Mouse (Mus musculus): Measurements from ENCODE around the gene Gm21897. TPM values are rescaled to one million over a fixed set of nuclear protein-coding genes. Genes with fewer than 3 reads are reported as not detected.
A peak's percentile ranks its signal among the peaks of the same experiment; 100 is the strongest.
"Not testable (repeated sequence)": the region's sequence is repeated elsewhere in the genome, so short reads cannot be mapped to it uniquely, and the experiment has no call there.

Gene Gm21897
- total RNA-seq (2021): not detected

- DNase-seq (ENCODE audit: extremely low spot score in 1 of 2, low spot score in 1 of 2): not testable (repeated sequence)
Measured at GRCm38 (mm10) chr16:15317158-15317557, at the start of gene Gm21897. TSS of gene Gm21897 (plus strand) at chr16:15317458.

GRCm38 (mm10) chr16:15272291-15272690 lies 45.0 kb upstream of the Gm21897 start:
- no peak for DNase-seq (ENCODE audit: extremely low spot score in 1 of 2, low spot score in 1 of 2)

- DNase-seq (ENCODE audit: extremely low spot score in 1 of 2, low spot score in 1 of 2): no peak
Measured at GRCm38 (mm10) chr16:15277461-15277860, 39.8 kb upstream of the Gm21897 start.

DNA sequence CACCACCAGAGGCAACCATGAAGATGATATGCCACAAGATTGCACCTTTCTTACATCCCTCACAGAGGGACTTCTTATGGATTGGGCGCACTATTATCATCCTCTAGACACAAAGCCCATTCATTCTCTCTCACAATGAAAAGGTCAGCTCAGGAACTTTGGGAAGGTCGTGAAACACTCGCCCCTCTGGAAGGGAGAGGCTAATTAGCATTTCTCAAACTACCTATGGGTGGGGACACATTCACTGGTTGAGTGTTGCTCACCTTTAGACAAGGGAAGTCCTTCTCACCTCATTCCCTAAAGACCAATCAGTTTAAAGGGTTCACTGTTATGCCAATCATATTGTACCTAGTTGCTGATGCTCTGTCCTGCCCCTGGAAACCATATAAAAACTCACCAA lies 24.2 kb upstream of the Gm21897 start:
- no peak for DNase-seq (ENCODE audit: extremely low spot score in 1 of 2, low spot score in 1 of 2)

- DNase-seq (ENCODE audit: extremely low spot score in 1 of 2, low spot score in 1 of 2): no peak
Measured at GRCm38 (mm10) chr16:15294289-15294688, 23.0 kb upstream of the Gm21897 start.

DNA sequence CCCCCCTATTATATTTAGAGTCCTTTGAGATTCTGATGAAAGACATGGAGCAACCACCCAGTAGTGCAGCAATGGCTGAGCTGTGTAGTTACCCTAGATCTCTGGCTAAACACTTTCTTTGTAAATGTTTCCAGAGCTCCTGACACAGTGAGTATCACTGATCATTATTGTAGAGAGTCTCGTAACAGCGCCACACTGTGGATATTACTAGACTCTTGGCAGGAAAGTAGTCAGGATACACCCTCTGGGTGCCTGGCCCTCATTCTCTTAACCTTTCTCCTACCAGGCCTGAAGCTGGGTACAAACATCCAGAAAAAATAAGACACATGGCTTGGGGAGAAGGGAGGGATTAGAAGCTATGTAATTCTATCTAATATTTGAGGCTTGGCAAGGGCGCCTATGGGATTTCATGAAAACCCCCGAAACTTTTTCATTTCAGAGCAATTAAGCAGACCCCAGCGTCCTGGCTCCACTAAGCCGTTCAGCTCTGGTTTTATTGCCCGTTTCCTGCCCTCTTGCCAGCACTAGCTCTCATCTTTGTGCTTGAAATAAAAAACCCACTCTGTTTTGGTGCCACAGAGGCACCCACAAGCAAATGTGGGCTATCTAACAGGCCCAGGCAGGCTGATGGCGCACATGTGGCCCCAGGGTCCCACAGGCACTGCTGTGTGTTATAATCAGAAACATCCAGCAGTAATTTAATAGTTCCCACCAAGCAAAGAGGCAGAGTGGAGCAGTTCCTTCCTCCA lies 22.2 kb upstream of the Gm21897 start:
- peak in 1 of 2 experiments; percentile 14 for DNase-seq (ENCODE audit: extremely low spot score in 1 of 2, low spot score in 1 of 2)

DNA sequence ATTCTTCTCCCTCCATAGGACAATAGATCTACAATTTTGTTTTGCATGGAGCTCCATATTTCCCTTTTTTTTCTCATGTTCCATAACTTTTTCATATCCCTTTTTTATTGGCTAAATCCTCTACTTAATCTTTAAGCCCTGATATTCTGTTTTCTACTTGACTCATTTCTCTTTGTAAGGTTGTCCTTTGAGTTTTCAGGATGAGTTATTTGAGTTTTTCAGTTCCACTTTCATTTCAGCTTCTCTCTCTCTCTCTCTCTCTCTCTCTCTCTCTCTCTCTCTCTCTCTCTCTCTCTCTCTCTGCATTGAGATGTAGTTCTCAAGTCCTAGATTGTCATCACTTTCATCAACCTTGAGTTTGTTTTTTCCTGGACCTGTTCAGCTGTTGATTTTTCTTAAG lies 17.3 kb downstream of the Gm21897 start:
- no peak for DNase-seq (ENCODE audit: extremely low spot score in 1 of 2, low spot score in 1 of 2)

- no peak for DNase-seq (ENCODE audit: extremely low spot score in 1 of 2, low spot score in 1 of 2)
Measured at GRCm38 (mm10) chr16:15339051-15339450, 21.8 kb downstream of the Gm21897 start.

- no peak for DNase-seq (ENCODE audit: extremely low spot score in 1 of 2, low spot score in 1 of 2)
Measured at GRCm38 (mm10) chr16:15346045-15346444, 28.8 kb downstream of the Gm21897 start.

DNA sequence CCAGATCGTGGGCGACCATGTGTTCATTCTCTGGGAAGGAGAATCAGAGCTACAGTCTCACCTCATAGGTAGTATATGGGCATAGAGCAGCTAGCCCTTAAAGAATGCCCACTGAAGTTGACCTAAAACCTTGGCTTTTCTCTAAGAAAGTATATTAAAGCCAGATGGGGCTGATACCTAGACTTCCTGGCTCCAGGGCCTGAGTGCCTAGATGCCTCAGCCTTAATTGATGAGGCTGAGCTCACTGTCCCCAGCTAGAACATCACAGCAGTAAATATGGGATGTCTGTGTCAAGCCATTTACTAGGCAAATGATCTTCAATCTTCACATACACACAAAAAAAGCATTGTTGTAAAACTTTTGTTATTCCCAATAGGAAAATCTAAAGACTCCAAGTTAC lies 32.1 kb downstream of the Gm21897 start:
- DNase-seq (ENCODE audit: extremely low spot score in 1 of 2, low spot score in 1 of 2): no peak

- no peak for DNase-seq (ENCODE audit: extremely low spot score in 1 of 2, low spot score in 1 of 2)
Measured at GRCm38 (mm10) chr16:15351301-15351700, 34.0 kb downstream of the Gm21897 start.

- no peak for DNase-seq (ENCODE audit: extremely low spot score in 1 of 2, low spot score in 1 of 2)
Measured at GRCm38 (mm10) chr16:15352320-15352719, 35.1 kb downstream of the Gm21897 start.

GRCm38 (mm10) chr16:15354901-15355300 lies 37.6 kb downstream of the Gm21897 start:
- DNase-seq (ENCODE audit: extremely low spot score in 1 of 2, low spot score in 1 of 2): no peak

GRCm38 (mm10) chr16:15355339-15355738 lies 38.1 kb downstream of the Gm21897 start:
- DNase-seq (ENCODE audit: extremely low spot score in 1 of 2, low spot score in 1 of 2): no peak

DNA sequence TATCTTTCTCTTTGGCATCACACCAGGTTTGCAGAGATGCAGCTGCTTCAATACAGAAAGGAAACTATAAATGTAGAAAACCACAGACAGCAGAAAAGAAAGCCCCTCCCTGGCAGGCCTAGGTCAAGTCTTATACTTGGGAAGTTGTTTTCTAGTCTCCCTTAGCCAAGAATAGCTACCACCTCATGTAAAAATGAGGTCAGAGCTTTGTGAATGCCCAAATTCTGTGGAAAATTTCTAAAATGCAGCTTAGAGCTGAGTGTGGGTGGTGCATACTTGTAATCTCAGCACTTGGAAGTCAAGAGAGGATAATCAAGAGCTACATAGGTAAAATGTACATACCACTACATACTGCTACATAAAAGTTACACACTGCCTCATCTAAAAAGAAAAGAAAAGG lies 40.5 kb downstream of the Gm21897 start:
- DNase-seq (ENCODE audit: extremely low spot score in 1 of 2, low spot score in 1 of 2): no peak

GRCm38 (mm10) chr16:15359110-15359782 lies 42.0 kb downstream of the Gm21897 start:
- no peak for DNase-seq (ENCODE audit: extremely low spot score in 1 of 2, low spot score in 1 of 2)

DNA sequence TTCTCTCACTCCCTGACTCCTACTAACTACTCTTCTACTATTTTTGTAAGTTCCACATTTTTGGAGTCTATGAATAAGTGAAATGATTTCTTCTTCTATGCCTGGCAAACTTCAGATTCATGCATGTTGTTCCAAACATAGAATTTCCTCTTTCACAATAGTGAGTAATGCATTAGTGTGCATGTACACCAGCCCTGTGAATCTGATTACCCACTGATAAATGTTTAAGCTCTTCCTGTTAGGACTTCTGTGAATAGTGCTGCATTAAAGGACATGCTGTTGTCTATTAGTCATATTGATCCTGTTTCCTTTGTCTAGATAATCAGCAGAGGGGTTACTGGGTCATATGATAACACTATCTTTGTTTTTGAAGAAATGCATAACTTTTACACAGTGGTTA lies 43.6 kb downstream of the Gm21897 start:
- no peak for DNase-seq (ENCODE audit: extremely low spot score in 1 of 2, low spot score in 1 of 2)

All from layer of hippocampus, postnatal 25 days (tissue).